ENCODE assay signal across 8 mouse cellular contexts in the genomic region with DNA sequence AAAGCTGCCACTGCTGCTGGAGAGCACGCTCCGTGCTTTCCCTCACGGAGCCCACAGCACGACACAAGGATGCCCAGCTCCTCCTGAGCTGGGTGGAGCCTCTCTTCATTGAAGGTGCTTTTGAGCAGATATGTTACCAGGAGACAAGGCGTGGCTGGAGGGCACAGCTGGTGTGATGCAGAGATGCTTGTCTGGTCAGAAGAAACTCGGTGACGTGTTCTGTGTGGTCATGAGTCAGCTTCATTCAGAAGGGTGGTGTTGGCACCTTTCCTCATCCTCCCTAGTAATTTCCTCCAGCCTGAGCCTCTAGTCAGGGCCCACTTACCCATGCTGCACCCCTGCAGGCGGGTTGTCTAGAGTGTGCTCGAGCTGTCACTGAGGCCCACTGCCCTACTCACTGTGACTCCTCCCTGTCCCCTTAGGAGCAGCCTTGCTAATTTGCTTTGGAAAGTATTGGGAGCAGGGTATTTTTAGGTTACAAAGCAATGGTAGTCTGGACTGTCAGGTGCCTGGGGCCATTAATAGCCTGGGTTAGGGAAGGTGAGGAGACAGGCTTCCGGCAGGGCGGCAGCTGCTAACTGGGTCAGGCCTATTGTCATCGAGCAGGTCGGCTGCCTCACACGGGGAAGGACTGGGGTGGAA. TPM values are rescaled to one million over a fixed set of nuclear protein-coding genes. Genes with fewer than 3 reads are reported as not detected.
DNase-seq lines count a peak whose midpoint lies in the region; ATAC-seq lines count a peak whose summit lies in the region.

No protein-coding gene starts in this region.

- intact Hi-C loops in heart, postnatal 14 days (cut with DNase I), result no loop called here

- ATAC-seq in activated CD4-positive, CD25-positive, alpha-beta regulatory T cell, adult 4 months, result no peak

- DNase-seq in adrenal gland, adult (ENCODE audit: inconsistent age in 2 of 2, low spot score in 1 of 2), result peak; percentile 52 to 67
- no peak for DNase-seq in adrenal gland, adult 8-10 months
- peak; percentile 32 for DNase-seq in urinary bladder, postnatal 14 days (ENCODE audit: low spot score)
- DNase-seq in urinary bladder, postnatal 4 days (ENCODE audit: low spot score in 2 of 2), result no peak
- DNase-seq in heart, postnatal 14 days, result peak; percentile 43 to 54
- peak; percentile 42 for DNase-seq in retina, embryonic 14.5 days (ENCODE audit: low spot score)
- no peak for DNase-seq in urinary bladder, adult 2 months (ENCODE audit: low spot score)

RNA-seq across cellular contexts. Expression of a gene that starts 33.8 kb away (rescaled TPM):
- 100 to 1,000 TPM; 348 to 401 (median 358) TPM for total RNA-seq in adrenal gland, adult 8-10 months (2022)
- 100 to 1,000 TPM; 257 to 259 TPM for total RNA-seq in heart, postnatal 14 days (2021)
- 10 to 100 TPM; 63.1 to 70.0 TPM for polyA plus RNA-seq in activated CD4-positive, CD25-positive, alpha-beta regulatory T cell, adult 4 months (2017; shearing (Covaris generic))
- 441 and 475 TPM in 2 replicates for polyA plus RNA-seq in urinary bladder, adult 2 months (2012; rRNA removed)

Comparison
In these comparisons a context has a peak if more than half of its experiments do, and no peak if none do; other contexts are left out.
1. DNase-seq: peak in adrenal gland, adult (2 of 2), urinary bladder, postnatal 14 days (single experiment), heart, postnatal 14 days (2 of 2) and retina, embryonic 14.5 days (single experiment); none in adrenal gland, adult 8-10 months (single experiment), urinary bladder, postnatal 4 days (0 of 2) and urinary bladder, adult 2 months (single experiment).